Mouse (Mus musculus): ENCODE measurements around the gene Adamts17.

- TF ChIP-seq CTCF (IDR thresholded peaks at IDR 0.05 in 2 of 3, conservative IDR thresholded peaks at IDR 0.05 in 1 of 3; ENCODE audit: control insufficient read depth in 1 of 3, insufficient read depth in 1 of 3, low read depth in 2 of 3, low read length in 3 of 3, poor library complexity in 1 of 3, severe bottlenecking in 1 of 3) (no peak), JUND (IDR thresholded peaks at IDR 0.05; ENCODE audit: low read depth, low read length) (no peak), POLR2A (IDR thresholded peaks at IDR 0.05; ENCODE audit: control insufficient read depth in 1 of 2, insufficient read depth in 1 of 2, low read depth in 1 of 2, low read length in 2 of 2, poor library complexity in 1 of 2) (no peak), GABPA (IDR thresholded peaks at IDR 0.05; ENCODE audit: low read depth, low read length) (no peak), EP300 (IDR thresholded peaks at IDR 0.05; ENCODE audit: low read depth in 1 of 2, low read length in 2 of 2) (no peak), SMC3 (IDR thresholded peaks at IDR 0.05; ENCODE audit: low read depth, low read length) (no peak), USF2 (IDR thresholded peaks at IDR 0.05; ENCODE audit: borderline replicate concordance in 1 of 2, insufficient read depth in 1 of 2, low read depth in 1 of 2, low read length in 2 of 2) (no peak), TAL1 (IDR thresholded peaks at IDR 0.05; ENCODE audit: low read length) (no peak), RAD21 (IDR thresholded peaks at IDR 0.05; ENCODE audit: low read depth, low read length) (no peak), ETS1 (IDR thresholded peaks at IDR 0.05; ENCODE audit: low read depth, low read length) (no peak), NELFE (IDR thresholded peaks at IDR 0.05; ENCODE audit: low read depth, low read length) (no peak), SIN3A (IDR thresholded peaks at IDR 0.05; ENCODE audit: low read length) (no peak)
Observed at GRCm38 (mm10) chr7:66934062-66934461, 94.5 kb downstream of the Adamts17 start.

All from MEL (cell line).